Mouse (Mus musculus): ENCODE measurements around the gene Nr2c2. TPM values are rescaled to one million over a fixed set of nuclear protein-coding genes. Genes with fewer than 3 reads are reported as not detected.

The Nr2c2 gene
- total and polyA plus RNA-seq, 2 experiments from 2014 or later, result 33.5 to 64.5 TPM

GRCm38 (mm10) chr6:92132021-92132911 is 41.1 kb downstream of the Nr2c2 start:
- no peak overlapping the region for H3K4me2 ChIP-seq (ENCODE audit: low read depth, low read length, poor library complexity, severe bottlenecking)
- ATAC-seq (ENCODE audit: low FRiP score), result no peak
- H3K4me1 ChIP-seq (ENCODE audit: insufficient read depth, low read length), result no peaks in the 10 kb centered on the region
- H3K27ac ChIP-seq (ENCODE audit: low read depth, low read length), result no peak overlapping the region
- H3K36me3 ChIP-seq (ENCODE audit: insufficient read depth, low read length), result no peaks in the 10 kb centered on the region
- DNase-seq (ENCODE audit: low spot score), result no peak
- no peak overlapping the region for H3K9ac ChIP-seq (replicated peaks; ENCODE audit: low read length, poor library complexity, severe bottlenecking)
- H3K27me3 ChIP-seq (ENCODE audit: insufficient read depth, low read length), result no peaks in the 10 kb centered on the region
- H3K9me3 ChIP-seq (ENCODE audit: low read length), result no peaks in the 10 kb centered on the region
- WGBS, result 88% methylated on average over 3 of the region's 3 CpGs
- H3K4me3 ChIP-seq (ENCODE audit: low read depth, low read length), result no peak overlapping the region
- no peak for TF ChIP-seq CTCF (IDR thresholded peaks at IDR 0.05)

DNA sequence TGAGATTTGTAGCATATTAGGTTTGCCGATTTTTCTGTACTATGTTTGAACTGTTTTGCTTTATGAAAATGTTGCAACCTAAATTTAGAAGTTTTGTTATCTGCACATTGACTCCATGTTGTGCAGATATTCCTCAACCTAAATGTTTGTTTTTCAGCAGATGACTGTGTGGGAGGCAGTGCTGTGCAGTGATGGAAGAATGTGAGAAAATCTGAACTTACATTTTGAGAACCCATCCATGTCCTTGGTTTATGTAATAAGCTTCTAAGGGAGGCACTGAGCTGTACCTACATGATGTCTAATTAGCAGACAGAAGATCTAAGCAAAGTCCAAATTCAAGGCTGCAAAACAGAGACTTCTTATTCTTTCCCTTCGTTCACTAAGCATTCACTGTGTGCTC is 42.4 kb downstream of the Nr2c2 start:
- Histone ChIP-seq H3K27ac (ENCODE audit: low read depth, low read length) (no peak overlapping the region), H3K4me3 (ENCODE audit: low read depth, low read length) (no peak overlapping the region), H3K9me3 (ENCODE audit: low read length) (no peaks in the 10 kb centered on the region), H3K27me3 (ENCODE audit: insufficient read depth, low read length) (no peaks in the 10 kb centered on the region), H3K4me2 (ENCODE audit: low read depth, low read length, poor library complexity, severe bottlenecking) (no peak overlapping the region), H3K36me3 (ENCODE audit: insufficient read depth, low read length) (no peaks in the 10 kb centered on the region), H3K9ac (replicated peaks; ENCODE audit: low read length, poor library complexity, severe bottlenecking) (no peak overlapping the region), H3K4me1 (ENCODE audit: insufficient read depth, low read length) (no peaks in the 10 kb centered on the region)
- ATAC-seq (ENCODE audit: low FRiP score) (no peak), DNase-seq (ENCODE audit: low spot score) (no peak)
- no peak for TF ChIP-seq CTCF (IDR thresholded peaks at IDR 0.05)
- WGBS, result 90% methylated on average over 2 of the region's 2 CpGs

DNA sequence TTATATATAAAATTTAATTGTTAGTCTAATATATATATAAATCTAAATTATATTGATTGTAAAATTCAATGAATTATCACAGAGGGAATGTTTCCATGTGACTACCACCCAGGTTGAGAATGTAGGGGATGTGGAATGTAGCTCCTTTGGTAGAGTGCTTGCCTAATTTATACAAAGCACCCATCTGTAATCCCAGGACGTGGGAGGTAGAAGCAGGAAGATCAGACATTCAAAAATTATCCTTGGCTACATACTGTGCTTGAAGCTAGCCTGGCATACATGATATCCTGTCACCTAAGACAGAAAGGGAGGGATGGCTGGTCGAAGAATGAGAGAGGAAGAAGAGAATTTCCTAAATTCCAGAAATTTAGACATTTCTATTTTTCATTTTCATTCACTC is 45.2 kb downstream of the Nr2c2 start:
- no peak for DNase-seq (ENCODE audit: low spot score)
- Histone ChIP-seq H3K9ac (replicated peaks; ENCODE audit: low read length, poor library complexity, severe bottlenecking) (no peak overlapping the region), H3K4me3 (ENCODE audit: low read depth, low read length) (no peak overlapping the region), H3K27ac (ENCODE audit: low read depth, low read length) (no peak overlapping the region), H3K27me3 (ENCODE audit: insufficient read depth, low read length) (no peaks in the 10 kb centered on the region), H3K36me3 (ENCODE audit: insufficient read depth, low read length) (no peaks in the 10 kb centered on the region), H3K4me1 (ENCODE audit: insufficient read depth, low read length) (no peaks in the 10 kb centered on the region), H3K9me3 (ENCODE audit: low read length) (no peaks in the 10 kb centered on the region), H3K4me2 (ENCODE audit: low read depth, low read length, poor library complexity, severe bottlenecking) (no peak overlapping the region)
- TF ChIP-seq CTCF (IDR thresholded peaks at IDR 0.05), result no peak
- 72% methylated on average over 2 of the region's 2 CpGs for WGBS
- no peak for ATAC-seq (ENCODE audit: low FRiP score)

GRCm38 (mm10) chr6:92145881-92146280 is 54.7 kb downstream of the Nr2c2 start:
- no peak for DNase-seq (ENCODE audit: low spot score)
- peaks cover 3% of the 10 kb centered on the region; the same call in 1 of the 2 replicates for H3K36me3 ChIP-seq (ENCODE audit: insufficient read depth, low read length)
- H3K27me3 ChIP-seq (ENCODE audit: insufficient read depth, low read length), result no peaks in the 10 kb centered on the region
- 95% methylated on average over 4 of the region's 4 CpGs for WGBS
- H3K27ac ChIP-seq (ENCODE audit: low read depth, low read length), result no peak overlapping the region
- no peak overlapping the region for H3K4me3 ChIP-seq (ENCODE audit: low read depth, low read length)
- no peak overlapping the region for H3K4me2 ChIP-seq (ENCODE audit: low read depth, low read length, poor library complexity, severe bottlenecking)
- no peak for TF ChIP-seq CTCF (IDR thresholded peaks at IDR 0.05)
- H3K9ac ChIP-seq (replicated peaks; ENCODE audit: low read length, poor library complexity, severe bottlenecking), result no peak overlapping the region
- no peaks in the 10 kb centered on the region for H3K9me3 ChIP-seq (ENCODE audit: low read length)
- no peak for ATAC-seq (ENCODE audit: low FRiP score)
- no peaks in the 10 kb centered on the region for H3K4me1 ChIP-seq (ENCODE audit: insufficient read depth, low read length)

GRCm38 (mm10) chr6:92153774-92154173 is 62.6 kb downstream of the Nr2c2 start:
- Histone ChIP-seq H3K9me3 (ENCODE audit: low read length) (no peaks in the 10 kb centered on the region), H3K4me3 (ENCODE audit: low read depth, low read length) (no peak overlapping the region), H3K36me3 (ENCODE audit: insufficient read depth, low read length) (peaks cover 45% of the 10 kb centered on the region), H3K9ac (replicated peaks; ENCODE audit: low read length, poor library complexity, severe bottlenecking) (no peak overlapping the region), H3K27ac (ENCODE audit: low read depth, low read length) (no peak overlapping the region), H3K4me2 (ENCODE audit: low read depth, low read length, poor library complexity, severe bottlenecking) (no peak overlapping the region), H3K27me3 (ENCODE audit: insufficient read depth, low read length) (no peaks in the 10 kb centered on the region), H3K4me1 (ENCODE audit: insufficient read depth, low read length) (no peaks in the 10 kb centered on the region)
- DNase-seq (ENCODE audit: low spot score) (no peak), ATAC-seq (ENCODE audit: low FRiP score) (no peak)
- no peak for TF ChIP-seq CTCF (IDR thresholded peaks at IDR 0.05)
- 80% methylated on average over 1 of the region's 1 CpGs for WGBS

- Histone ChIP-seq H3K36me3 (ENCODE audit: insufficient read depth, low read length) (peaks cover 68% of the 10 kb centered on the region), H3K27me3 (ENCODE audit: insufficient read depth, low read length) (no peaks in the 10 kb centered on the region), H3K4me3 (ENCODE audit: low read depth, low read length) (no peak overlapping the region), H3K4me1 (ENCODE audit: insufficient read depth, low read length) (no peaks in the 10 kb centered on the region), H3K9me3 (ENCODE audit: low read length) (no peaks in the 10 kb centered on the region), H3K4me2 (ENCODE audit: low read depth, low read length, poor library complexity, severe bottlenecking) (no peak overlapping the region), H3K9ac (replicated peaks; ENCODE audit: low read length, poor library complexity, severe bottlenecking) (no peak overlapping the region), H3K27ac (ENCODE audit: low read depth, low read length) (no peak overlapping the region)
- DNase-seq (ENCODE audit: low spot score) (no peak), ATAC-seq (ENCODE audit: low FRiP score) (no peak)
- no peak for TF ChIP-seq CTCF (IDR thresholded peaks at IDR 0.05)
- 92% methylated on average over 3 of the region's 3 CpGs for WGBS
Measured at GRCm38 (mm10) chr6:92158801-92159200, 67.6 kb downstream of the Nr2c2 start.

Measured in midbrain, postnatal 0 days (tissue).